Mouse (Mus musculus): Measurements from ENCODE around the gene Cdh12. TPM values are rescaled to one million over a fixed set of nuclear protein-coding genes. Genes with fewer than 3 reads are reported as not detected.
"Not testable (repeated sequence)": the region's sequence is repeated elsewhere in the genome, so short reads cannot be mapped to it uniquely, and the experiment has no call there.

The Cdh12 gene
- polyA plus RNA-seq, 1 experiment from 2014 or later = 0.05 TPM

- Histone ChIP-seq H3K27me3 (replicated peaks) (no peaks in the 10 kb centered on the region), H3K4me1 (replicated peaks) (no peaks in the 10 kb centered on the region), H3K36me3 (no peaks in the 10 kb centered on the region), H3K4me2 (no peak overlapping the region), H3K9me3 (replicated peaks) (no peaks in the 10 kb centered on the region), H3K9ac (no peak overlapping the region), H3K27ac (ENCODE audit: poor library complexity, severe bottlenecking) (no peak overlapping the region), H3K4me3 (no peak overlapping the region)
- 80% methylated on average over 3 of the region's 3 CpGs for WGBS
- ATAC-seq (ENCODE audit: insufficient number of reproducible peaks, low FRiP score) = no peak
Observed at GRCm38 (mm10) chr15:21375871-21376270, 926.8 kb downstream of the Cdh12 start.

GRCm38 (mm10) chr15:21391442-21391841, 942.4 kb downstream of the Cdh12 start:
- WGBS = 81% methylated on average over 14 of the region's 14 CpGs
- ATAC-seq (ENCODE audit: insufficient number of reproducible peaks, low FRiP score); H3K4me2 ChIP-seq; H3K36me3 ChIP-seq; H3K9ac ChIP-seq; H3K9me3 ChIP-seq (replicated peaks); H3K4me3 ChIP-seq; H3K27me3 ChIP-seq (replicated peaks); H3K27ac ChIP-seq (ENCODE audit: poor library complexity, severe bottlenecking); H3K4me1 ChIP-seq (replicated peaks): not testable (repeated sequence)

- H3K4me2 ChIP-seq = no peak overlapping the region
- no peak overlapping the region for H3K4me3 ChIP-seq
- H3K9ac ChIP-seq = no peak overlapping the region
- no peaks in the 10 kb centered on the region for H3K4me1 ChIP-seq (replicated peaks)
- no peaks in the 10 kb centered on the region for H3K27me3 ChIP-seq (replicated peaks)
- no peak overlapping the region for H3K27ac ChIP-seq (ENCODE audit: poor library complexity, severe bottlenecking)
- no peaks in the 10 kb centered on the region for H3K9me3 ChIP-seq (replicated peaks)
- no peak for ATAC-seq (ENCODE audit: insufficient number of reproducible peaks, low FRiP score)
- WGBS = 79% methylated on average over 3 of the region's 3 CpGs
- H3K36me3 ChIP-seq = no peaks in the 10 kb centered on the region
Observed at GRCm38 (mm10) chr15:21393080-21393479, 944.0 kb downstream of the Cdh12 start.

- 76% methylated on average over 6 of the region's 6 CpGs for WGBS
Observed at GRCm38 (mm10) chr15:21405196-21405595, 956.1 kb downstream of the Cdh12 start.

GRCm38 (mm10) chr15:21407324-21408044, 958.4 kb downstream of the Cdh12 start:
- Histone ChIP-seq H3K9ac (no peak overlapping the region), H3K9me3 (replicated peaks) (no peaks in the 10 kb centered on the region), H3K36me3 (no peaks in the 10 kb centered on the region), H3K4me2 (no peak overlapping the region), H3K27ac (ENCODE audit: poor library complexity, severe bottlenecking) (no peak overlapping the region), H3K27me3 (replicated peaks) (no peaks in the 10 kb centered on the region), H3K4me1 (replicated peaks) (no peaks in the 10 kb centered on the region), H3K4me3 (no peak overlapping the region)
- ATAC-seq (ENCODE audit: insufficient number of reproducible peaks, low FRiP score) = no peak
- WGBS = 64% methylated on average over 2 of the region's 2 CpGs

More at GRCm38 (mm10) chr15:21405196-21405595, 956.1 kb downstream of the Cdh12 start:
- Histone ChIP-seq H3K4me2 (no peak overlapping the region), H3K4me1 (replicated peaks) (no peaks in the 10 kb centered on the region), H3K27me3 (replicated peaks) (no peaks in the 10 kb centered on the region), H3K4me3 (no peak overlapping the region), H3K36me3 (no peaks in the 10 kb centered on the region), H3K9ac (no peak overlapping the region), H3K27ac (ENCODE audit: poor library complexity, severe bottlenecking) (no peak overlapping the region), H3K9me3 (replicated peaks) (no peaks in the 10 kb centered on the region)
- no peak for ATAC-seq (ENCODE audit: insufficient number of reproducible peaks, low FRiP score)

GRCm38 (mm10) chr15:21437347-21437746, 988.3 kb downstream of the Cdh12 start:
- Histone ChIP-seq H3K27ac (ENCODE audit: poor library complexity, severe bottlenecking) (no peak overlapping the region), H3K27me3 (replicated peaks) (no peaks in the 10 kb centered on the region), H3K36me3 (no peaks in the 10 kb centered on the region), H3K9ac (no peak overlapping the region), H3K4me2 (no peak overlapping the region), H3K4me3 (no peak overlapping the region), H3K9me3 (replicated peaks) (no peaks in the 10 kb centered on the region), H3K4me1 (replicated peaks) (no peaks in the 10 kb centered on the region)
- WGBS = 74% methylated on average over 4 of the region's 4 CpGs
- no peak for ATAC-seq (ENCODE audit: insufficient number of reproducible peaks, low FRiP score)

- Histone ChIP-seq H3K9ac (no peak overlapping the region), H3K27ac (ENCODE audit: poor library complexity, severe bottlenecking) (no peak overlapping the region), H3K27me3 (replicated peaks) (no peaks in the 10 kb centered on the region), H3K9me3 (replicated peaks) (no peaks in the 10 kb centered on the region), H3K36me3 (no peaks in the 10 kb centered on the region), H3K4me3 (no peak overlapping the region), H3K4me1 (replicated peaks) (no peaks in the 10 kb centered on the region), H3K4me2 (no peak overlapping the region)
- ATAC-seq (ENCODE audit: insufficient number of reproducible peaks, low FRiP score) = no peak
Observed at GRCm38 (mm10) chr15:21437924-21438323, 988.9 kb downstream of the Cdh12 start.

GRCm38 (mm10) chr15:21458098-21458497, 1009.0 kb downstream of the Cdh12 start:
- Histone ChIP-seq H3K4me2 (no peak overlapping the region), H3K9me3 (replicated peaks) (no peaks in the 10 kb centered on the region)

GRCm38 (mm10) chr15:21519355-21519869, 1070.3 kb downstream of the Cdh12 start:
- Histone ChIP-seq H3K4me3 (no peak overlapping the region), H3K36me3 (no peaks in the 10 kb centered on the region), H3K9me3 (replicated peaks) (no peaks in the 10 kb centered on the region), H3K9ac (no peak overlapping the region), H3K27ac (ENCODE audit: poor library complexity, severe bottlenecking) (no peak overlapping the region), H3K4me2 (no peak overlapping the region), H3K27me3 (replicated peaks) (no peaks in the 10 kb centered on the region), H3K4me1 (replicated peaks) (no peaks in the 10 kb centered on the region)
- no peak for ATAC-seq (ENCODE audit: insufficient number of reproducible peaks, low FRiP score)

More at GRCm38 (mm10) chr15:21458098-21458497, 1009.0 kb downstream of the Cdh12 start:
- no peak for ATAC-seq (ENCODE audit: insufficient number of reproducible peaks, low FRiP score)
- Histone ChIP-seq H3K36me3 (no peaks in the 10 kb centered on the region), H3K27ac (ENCODE audit: poor library complexity, severe bottlenecking) (no peak overlapping the region), H3K9ac (no peak overlapping the region), H3K4me1 (replicated peaks) (no peaks in the 10 kb centered on the region), H3K4me3 (no peak overlapping the region), H3K27me3 (replicated peaks) (no peaks in the 10 kb centered on the region)
- WGBS = 53% methylated on average over 2 of the region's 2 CpGs

- 61% methylated on average over 4 of the region's 4 CpGs for WGBS
- Histone ChIP-seq H3K9me3 (replicated peaks) (no peaks in the 10 kb centered on the region), H3K4me1 (replicated peaks) (no peaks in the 10 kb centered on the region), H3K9ac (no peak overlapping the region), H3K27ac (ENCODE audit: poor library complexity, severe bottlenecking) (no peak overlapping the region), H3K27me3 (replicated peaks) (no peaks in the 10 kb centered on the region), H3K36me3 (no peaks in the 10 kb centered on the region), H3K4me3 (no peak overlapping the region), H3K4me2 (no peak overlapping the region)
- no peak for ATAC-seq (ENCODE audit: insufficient number of reproducible peaks, low FRiP score)
Observed at GRCm38 (mm10) chr15:21530804-21531203, 1081.7 kb downstream of the Cdh12 start.

- no peaks in the 10 kb centered on the region for H3K36me3 ChIP-seq
- H3K9ac ChIP-seq = no peak overlapping the region
- H3K4me3 ChIP-seq = no peak overlapping the region
- ATAC-seq (ENCODE audit: insufficient number of reproducible peaks, low FRiP score) = no peak
- no peak overlapping the region for H3K4me2 ChIP-seq
- no peaks in the 10 kb centered on the region for H3K9me3 ChIP-seq (replicated peaks)
- no peaks in the 10 kb centered on the region for H3K27me3 ChIP-seq (replicated peaks)
- no peaks in the 10 kb centered on the region for H3K4me1 ChIP-seq (replicated peaks)
- WGBS = 53% methylated on average over 2 of the region's 2 CpGs
- H3K27ac ChIP-seq (ENCODE audit: poor library complexity, severe bottlenecking) = no peak overlapping the region
Observed at GRCm38 (mm10) chr15:21536909-21537308, 1087.8 kb downstream of the Cdh12 start.

- Histone ChIP-seq H3K4me1 (replicated peaks) (no peaks in the 10 kb centered on the region), H3K4me3 (no peak overlapping the region), H3K27ac (ENCODE audit: poor library complexity, severe bottlenecking) (no peak overlapping the region), H3K36me3 (no peaks in the 10 kb centered on the region), H3K9ac (no peak overlapping the region), H3K4me2 (no peak overlapping the region), H3K9me3 (replicated peaks) (0 out of 2 replicates have a peak, but pooled peaks cover 3% of the 10 kb centered on the region), H3K27me3 (replicated peaks) (no peaks in the 10 kb centered on the region)
- WGBS = 90% methylated on average over 2 of the region's 2 CpGs
- no peak for ATAC-seq (ENCODE audit: insufficient number of reproducible peaks, low FRiP score)
Observed at GRCm38 (mm10) chr15:21544786-21545185, 1095.7 kb downstream of the Cdh12 start.
